Mouse (Mus musculus) gonadal fat pad, adult 2 months (tissue): Measurements from ENCODE around the gene Smdt1. TPM values are rescaled to one million over a fixed set of nuclear protein-coding genes. Genes with fewer than 3 reads are reported as not detected.
A peak's percentile ranks its signal among the peaks of the same experiment; 100 is the strongest.

Source experiments
- DNase-seq: peaks from one replicate; pipeline ENCODE4 v3.0.0-alpha.2; 2012; ENCODE audit warnings: low read depth
- polyA plus RNA-seq: library from polyadenylated mRNA; depleted of rRNA; stranded (reverse); fragments of >200 nt; gene quantifications from 2 replicates; pipeline ENCODE4 v1.2.3, GENCODE M21; 2012; rRNA removed

The Smdt1 gene
- polyA plus RNA-seq: 228 and 229 TPM in 2 replicates

GRCm38 (mm10) chr15:82338593-82339112 lies at the start of gene Smdt1, which contains the start of the genes Naga and Pheta2:
TSS of gene Smdt1 (plus strand) at chr15:82338959.
TSS of gene Naga (minus strand) at chr15:82338925.
TSS of gene Pheta2 (plus strand) at chr15:82338942.
- DNase-seq: peak; percentile 68

- DNase-seq: no peak
Measured at GRCm38 (mm10) chr15:82290252-82290651, 48.5 kb upstream of the Smdt1 start.

- DNase-seq: no peak
Measured at GRCm38 (mm10) chr15:82292851-82293250, 45.9 kb upstream of the Smdt1 start.

- no peak for DNase-seq
Measured at GRCm38 (mm10) chr15:82293271-82293711, 45.5 kb upstream of the Smdt1 start.

- DNase-seq: no peak
Measured at GRCm38 (mm10) chr15:82294059-82294458, 44.7 kb upstream of the Smdt1 start.

- no peak for DNase-seq
Measured at GRCm38 (mm10) chr15:82298764-82299561, 39.8 kb upstream of the Smdt1 start, which contains the start of gene Wbp2nl. TSS of gene Wbp2nl (plus strand) at chr15:82298954.

- no peak for DNase-seq
Measured at GRCm38 (mm10) chr15:82307107-82307506, 31.7 kb upstream of the Smdt1 start.

- peak; percentile 57 for DNase-seq
Measured at GRCm38 (mm10) chr15:82308416-82308815, 30.3 kb upstream of the Smdt1 start.

GRCm38 (mm10) chr15:82317839-82318238 lies 20.9 kb upstream of the Smdt1 start:
- peak; percentile 90 for DNase-seq

GRCm38 (mm10) chr15:82319613-82320012 lies 19.1 kb upstream of the Smdt1 start:
- DNase-seq: no peak

GRCm38 (mm10) chr15:82322195-82322594 lies 16.6 kb upstream of the Smdt1 start:
- no peak for DNase-seq

GRCm38 (mm10) chr15:82325382-82325781 lies 13.4 kb upstream of the Smdt1 start:
- DNase-seq: no peak

GRCm38 (mm10) chr15:82335194-82335593 lies 3.6 kb upstream of the Smdt1 start:
- no peak for DNase-seq

- DNase-seq: no peak
Measured at GRCm38 (mm10) chr15:82336629-82337028, 2.1 kb upstream of the Smdt1 start.

GRCm38 (mm10) chr15:82337875-82338274 lies 884 bp upstream of the Smdt1 start:
- DNase-seq: no peak

- no peak for DNase-seq
Measured at GRCm38 (mm10) chr15:82339150-82339549, 391 bp downstream of the Smdt1 start.

- no peak for DNase-seq
Measured at GRCm38 (mm10) chr15:82339634-82340254, 985 bp downstream of the Smdt1 start.

- no peak for DNase-seq
Measured at GRCm38 (mm10) chr15:82340414-82341035, 1.8 kb downstream of the Smdt1 start.

- no peak for DNase-seq
Measured at GRCm38 (mm10) chr15:82341036-82341501, 2.3 kb downstream of the Smdt1 start.

- DNase-seq: no peak
Measured at GRCm38 (mm10) chr15:82341675-82342542, 3.1 kb downstream of the Smdt1 start.

- DNase-seq: no peak
Measured at GRCm38 (mm10) chr15:82342543-82342935, 3.8 kb downstream of the Smdt1 start.
